Mouse (Mus musculus) kidney, embryonic 16.5 days (tissue): ENCODE data around the gene Lysmd1. TPM values are rescaled to one million over a fixed set of nuclear protein-coding genes. Genes with fewer than 3 reads are reported as not detected.

Experiments used
- ATAC-seq: fragments of 200-750 bp; cut with Nextera tagmentation; 2 replicates; pipeline ENCODE4 v1.8.0; 2017; ENCODE audit warnings: moderate TSS enrichment; ENCODE audit not compliant: low FRiP score, low TSS enrichment
- H3K27ac ChIP-seq: fragments of 300-500 bp; sonication (generic); 2 replicates; pipeline ENCODE4 v1.5.1; 2014; ENCODE audit warnings: low read length
- H3K27me3 ChIP-seq: fragments of 300-500 bp; sonication (generic); 2 replicates; pipeline ENCODE4 v1.6.1; 2014; ENCODE audit warnings: low read length, control low read depth, mixed read lengths; ENCODE audit not compliant: insufficient read depth
- H3K36me3 ChIP-seq: fragments of 300-500 bp; sonication (generic); 2 replicates; pipeline ENCODE4 v1.6.1; 2014; ENCODE audit warnings: low read length, control low read depth, mixed read lengths; ENCODE audit not compliant: insufficient read depth
- H3K4me1 ChIP-seq: fragments of 300-500 bp; sonication (generic); 2 replicates; pipeline ENCODE4 v1.6.1; 2014; ENCODE audit warnings: low read length, control low read depth, mixed read lengths; ENCODE audit not compliant: insufficient read depth
- H3K4me2 ChIP-seq: fragments of 300-500 bp; sonication (generic); replicated peaks from 2 replicates; pipeline ENCODE4 v1.6.1; 2014; ENCODE audit warnings: low read depth, low read length
- H3K4me3 ChIP-seq: fragments of 300-500 bp; sonication (generic); 2 replicates; pipeline ENCODE4 v1.5.1; 2014; ENCODE audit warnings: mild to moderate bottlenecking, low read length
- H3K9ac ChIP-seq: fragments of 300-500 bp; sonication (generic); replicated peaks from 2 replicates; pipeline ENCODE4 v1.6.1; 2014; ENCODE audit warnings: low read length
- H3K9me3 ChIP-seq: fragments of 300-500 bp; sonication (generic); 2 replicates; pipeline ENCODE4 v1.6.1; 2016; ENCODE audit warnings: low read length, control low read depth
- WGBS: fragments of 180-500 bp; shearing (Covaris S2); extraction: QIAGEN DNeasy Blood & Tissue Kit; methylation state at CpG from one replicate; pipeline ENCODE4 v1.1.7; 2014; 5-methylcytosine and 5-hydroxymethylcytosine counted together
- microRNA-seq: library from miRNA; unstranded; fragments of <30 nt; microRNA quantifications from one replicate; pipeline ENCODE4, GENCODE M21; 2016
- polyA plus RNA-seq: library from polyadenylated mRNA; unstranded; fragments of >200 nt; fragmentation: Nextera tagmentation; extraction: Ambion mirVana; gene quantifications from 2 replicates; pipeline ENCODE4 v1.2.1, GENCODE M21; 2015

The Lysmd1 gene
- polyA plus RNA-seq, 1 experiment from 2014 or later: 17.3 TPM

DNA sequence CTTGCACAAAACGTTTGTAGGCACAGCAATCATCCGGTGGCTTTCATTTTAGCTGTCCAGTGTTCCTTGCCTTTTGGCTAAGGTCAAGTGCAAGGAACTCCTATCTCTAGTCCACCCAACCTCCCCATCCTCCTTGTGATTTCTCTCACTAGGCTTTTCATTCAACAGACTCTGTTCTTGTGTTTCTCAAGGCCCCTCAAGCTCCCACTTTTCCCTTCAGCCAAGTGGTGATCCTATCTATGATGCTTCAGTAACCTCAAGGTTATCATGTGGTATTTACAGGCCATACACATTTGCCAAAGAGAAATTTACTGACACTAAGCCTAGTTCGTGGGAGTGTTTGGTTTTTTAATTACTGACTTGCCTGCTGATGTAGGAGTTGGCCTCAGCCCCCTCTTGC is 46.0 kb downstream of the Lysmd1 start:
- H3K9ac ChIP-seq: no peak overlapping the region
- H3K4me1 ChIP-seq: no peaks in the 10 kb centered on the region
- H3K36me3 ChIP-seq: peaks cover 11% of the 10 kb centered on the region; the same call in 1 of the 2 replicates
- H3K27ac ChIP-seq: no peak overlapping the region
- no peak overlapping the region for H3K4me3 ChIP-seq
- WGBS: 47% methylated on average over 3 of the region's 3 CpGs
- H3K27me3 ChIP-seq: no peaks in the 10 kb centered on the region; the same call in 1 of the 2 replicates
- ATAC-seq: no peak
- H3K9me3 ChIP-seq: no peaks in the 10 kb centered on the region
- no peak overlapping the region for H3K4me2 ChIP-seq

DNA sequence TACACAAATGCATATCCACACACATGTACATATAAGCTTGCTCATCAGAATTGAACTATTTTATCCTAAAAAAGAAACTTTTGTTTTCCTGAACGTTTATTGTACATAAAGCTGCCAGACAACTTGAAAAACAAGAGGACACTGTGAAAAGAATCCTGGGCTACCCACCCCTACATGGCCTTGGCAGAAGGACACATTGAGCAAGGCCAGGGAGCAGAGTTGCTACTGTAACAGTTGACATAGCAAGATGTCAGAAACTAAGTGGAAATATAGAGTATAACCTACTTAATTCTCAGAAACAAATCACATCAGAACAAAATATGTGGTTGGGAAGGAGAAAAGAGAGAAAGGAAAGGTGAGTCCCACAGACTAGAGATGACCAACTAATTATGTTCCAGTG is 48.0 kb downstream of the Lysmd1 start:
- no peak overlapping the region for H3K27ac ChIP-seq
- H3K36me3 ChIP-seq: peaks cover 21% of the 10 kb centered on the region
- H3K4me1 ChIP-seq: no peaks in the 10 kb centered on the region
- no peaks in the 10 kb centered on the region for H3K9me3 ChIP-seq
- no peak overlapping the region for H3K9ac ChIP-seq
- H3K4me2 ChIP-seq: no peak overlapping the region
- H3K4me3 ChIP-seq: no peak overlapping the region
- WGBS: 69% methylated on average over 1 of the region's 1 CpGs
- no peak for ATAC-seq
- no peaks in the 10 kb centered on the region for H3K27me3 ChIP-seq

DNA sequence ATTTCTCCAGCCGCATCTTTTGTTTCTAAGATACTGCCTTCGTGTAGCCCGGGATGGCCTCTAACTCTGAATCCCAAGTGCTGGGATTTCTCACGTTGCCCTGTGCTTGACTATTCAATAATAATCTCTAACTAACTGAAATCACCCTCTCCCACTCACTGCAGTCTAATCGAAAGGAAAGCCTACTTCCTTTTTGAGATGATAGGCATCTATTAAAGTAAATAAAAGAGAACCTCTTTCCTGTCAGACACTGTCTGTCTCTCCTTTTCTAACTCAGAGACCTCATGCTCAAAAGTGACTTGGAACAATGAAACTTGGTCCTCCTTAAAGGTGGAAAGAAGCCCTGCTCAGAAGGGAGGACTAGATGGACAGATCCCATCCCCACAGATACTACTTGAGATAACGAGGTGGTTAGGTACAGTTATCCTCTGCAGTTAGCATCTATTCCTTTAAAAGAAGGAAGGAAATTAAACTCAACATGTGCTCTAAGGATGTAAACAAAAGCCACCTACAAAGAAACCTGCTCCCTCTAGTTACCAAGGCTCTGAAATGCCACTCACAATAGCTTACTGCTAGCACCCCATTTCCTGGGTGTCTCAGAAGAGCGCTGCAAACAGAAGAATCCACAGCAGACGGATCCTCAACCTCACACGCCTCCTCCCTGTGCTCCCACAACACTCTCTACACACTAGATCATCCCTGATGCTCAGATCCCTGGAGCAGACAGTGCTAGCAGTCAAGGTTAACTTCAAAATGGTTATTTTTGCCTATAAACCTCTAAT is 51.1 kb downstream of the Lysmd1 start:
- Histone ChIP-seq H3K9me3 (no peaks in the 10 kb centered on the region), H3K4me3 (no peak overlapping the region), H3K9ac (no peak overlapping the region), H3K4me2 (no peak overlapping the region), H3K27me3 (no peaks in the 10 kb centered on the region), H3K27ac (no peak overlapping the region), H3K36me3 (peaks cover 47% of the 10 kb centered on the region), H3K4me1 (no peaks in the 10 kb centered on the region)
- 87% methylated on average over 9 of the region's 9 CpGs for WGBS
- ATAC-seq: no peak

DNA sequence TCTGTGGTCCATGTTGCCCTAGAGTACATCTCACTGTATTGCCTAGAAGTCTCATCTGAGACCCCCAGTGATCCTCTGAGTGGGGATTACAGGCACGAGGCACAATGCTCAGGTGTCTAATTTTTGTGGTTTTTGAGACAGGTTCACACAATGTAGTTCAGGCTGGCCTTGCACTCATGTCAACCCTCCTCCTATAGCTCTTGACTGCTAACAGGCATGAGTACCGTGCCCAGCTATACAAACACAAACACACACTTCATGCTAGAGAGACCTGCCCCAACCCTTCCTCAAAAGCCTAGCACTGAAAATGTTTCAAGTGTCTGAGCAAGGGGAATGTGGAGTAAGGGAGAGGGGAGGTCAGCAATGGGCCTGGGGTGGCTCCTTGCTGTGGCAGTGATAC is 52.2 kb downstream of the Lysmd1 start:
- no peaks in the 10 kb centered on the region for H3K9me3 ChIP-seq
- H3K4me3 ChIP-seq: no peak overlapping the region
- peaks cover 55% of the 10 kb centered on the region for H3K36me3 ChIP-seq
- H3K27me3 ChIP-seq: no peaks in the 10 kb centered on the region
- ATAC-seq: no peak
- no peaks in the 10 kb centered on the region for H3K4me1 ChIP-seq
- WGBS: 87% methylated on average over 2 of the region's 2 CpGs
- H3K9ac ChIP-seq: no peak overlapping the region
- no peak overlapping the region for H3K4me2 ChIP-seq
- no peak overlapping the region for H3K27ac ChIP-seq

GRCm38 (mm10) chr3:95186888-95187287 is 53.0 kb downstream of the Lysmd1 start:
- 90% methylated on average over 6 of the region's 6 CpGs for WGBS
- H3K36me3 ChIP-seq: peaks cover 55% of the 10 kb centered on the region

More at GRCm38 (mm10) chr3:95186888-95187287, 53.0 kb downstream of the Lysmd1 start:
- Histone ChIP-seq H3K4me2 (no peak overlapping the region), H3K27ac (no peak overlapping the region), H3K9ac (no peak overlapping the region), H3K9me3 (no peaks in the 10 kb centered on the region), H3K27me3 (no peaks in the 10 kb centered on the region), H3K4me3 (no peak overlapping the region), H3K4me1 (no peaks in the 10 kb centered on the region)
- no peak for ATAC-seq

Small RNA genes lying within 50 kb of the gene (microRNA-seq; reads per million reads assigned to microRNA genes)
- gene Mir8099-1: not detected

Other genes with a start within 250 kb of the Lysmd1 start
- 341 and 366 TPM in 2 replicates for gene Psmb4, start 247.1 kb upstream of the Lysmd1 start, polyA plus RNA-seq
- 88.7 and 105 TPM in 2 replicates for gene Selenbp1, start 201.0 kb upstream of the Lysmd1 start, polyA plus RNA-seq
- gene Rfx5, start 180.0 kb upstream of the Lysmd1 start, polyA plus RNA-seq: 10.0 and 10.5 TPM in 2 replicates
- 25.0 and 30.3 TPM in 2 replicates for gene Pi4kb, start 159.4 kb upstream of the Lysmd1 start, polyA plus RNA-seq
- 28.8 and 32.9 TPM in 2 replicates for gene Zfp687, start 118.6 kb upstream of the Lysmd1 start, polyA plus RNA-seq
- gene Psmd4, start 91.5 kb upstream of the Lysmd1 start, polyA plus RNA-seq: 279 and 281 TPM in 2 replicates
- 24.0 and 24.7 TPM in 2 replicates for gene Pip5k1a, start 27.2 kb upstream of the Lysmd1 start, polyA plus RNA-seq
- gene Vps72, start 23.1 kb upstream of the Lysmd1 start, polyA plus RNA-seq: 184 and 185 TPM in 2 replicates
- 0.84 and 1.6 TPM in 2 replicates for gene Tmod4, start 9.6 kb upstream of the Lysmd1 start, polyA plus RNA-seq
- gene Scnm1, start 77 bp upstream of the Lysmd1 start, polyA plus RNA-seq: 71.6 and 79.0 TPM in 2 replicates
- gene Tnfaip8l2, start 8.3 kb downstream of the Lysmd1 start, polyA plus RNA-seq: 2.9 and 4.2 TPM in 2 replicates
- 3.0 and 3.1 TPM in 2 replicates for gene Sema6c, start 26.4 kb downstream of the Lysmd1 start, polyA plus RNA-seq
- 8.8 and 10.8 TPM in 2 replicates for gene Gabpb2, start 83.8 kb downstream of the Lysmd1 start, polyA plus RNA-seq
- 90.3 and 94.4 TPM in 2 replicates for gene Cdc42se1, start 94.6 kb downstream of the Lysmd1 start, polyA plus RNA-seq
- 14.0 and 16.6 TPM in 2 replicates for gene Mllt11, start 98.1 kb downstream of the Lysmd1 start, polyA plus RNA-seq
- 0.53 and 0.55 TPM in 2 replicates for gene Gm128, start 107.5 kb downstream of the Lysmd1 start, polyA plus RNA-seq
- gene Bnipl, start 117.1 kb downstream of the Lysmd1 start, polyA plus RNA-seq: 0.41 and 0.82 TPM in 2 replicates
- 55.8 and 57.0 TPM in 2 replicates for gene Mindy1, start 147.3 kb downstream of the Lysmd1 start, polyA plus RNA-seq
- 25.8 and 27.4 TPM in 2 replicates for gene Prune1, start 148.0 kb downstream of the Lysmd1 start, polyA plus RNA-seq
- 8.6 and 9.4 TPM in 2 replicates for gene Anxa9, start 173.1 kb downstream of the Lysmd1 start, polyA plus RNA-seq
- 208 and 209 TPM in 2 replicates for gene Cers2, start 180.7 kb downstream of the Lysmd1 start, polyA plus RNA-seq
- gene Setdb1, start 223.1 kb downstream of the Lysmd1 start, polyA plus RNA-seq: 45.5 and 46.7 TPM in 2 replicates